Mouse (Mus musculus) CH12.LX (cell line): ENCODE results near the gene Ift22. TPM values are rescaled to one million over a fixed set of nuclear protein-coding genes. Genes with fewer than 3 reads are reported as not detected.

Source experiments
- DNase-seq: peaks from one replicate; pipeline ENCODE4 v3.0.0-alpha.2; 2013; ENCODE audit errors: extremely low read depth
- H3K27ac ChIP-seq: 2 replicates; pipeline ENCODE4 v1.5.1; 2012; ENCODE audit warnings: low read depth, mild to moderate bottlenecking, control low read depth, moderate library complexity; ENCODE audit not compliant: insufficient read depth
- H3K27me3 ChIP-seq: replicated peaks from 2 replicates; pipeline ENCODE3; 2012; ENCODE audit warnings: inconsistent platforms
- H3K36me3 ChIP-seq, 2 experiments: replicated peaks in 1 of 2; 2 replicates each; pipeline versions ENCODE3 to v1.6.1; 2012; ENCODE audit warnings: inconsistent platforms in 1 of 2, low read length in 1 of 2, mild to moderate bottlenecking in 1 of 2, mixed read lengths in 1 of 2, moderate library complexity in 1 of 2; ENCODE audit not compliant: control insufficient read depth in 1 of 2, insufficient read depth in 1 of 2
- H3K4me1 ChIP-seq, 2 experiments: 2 replicates each; pipeline ENCODE4 v1.6.1; 2012; ENCODE audit warnings: inconsistent platforms in 1 of 2, moderate library complexity in 1 of 2; ENCODE audit not compliant: insufficient read depth in 2 of 2, control insufficient read depth in 1 of 2
- H3K4me2 ChIP-seq: 2 replicates; pipeline ENCODE4 v1.6.1; 2012; ENCODE audit warnings: low read depth, mild to moderate bottlenecking, control low read depth; ENCODE audit not compliant: poor library complexity, insufficient read depth, severe bottlenecking
- H3K4me3 ChIP-seq, 3 experiments: fragments of 150-350 bp in 1 of 3; sonication (generic) in 1 of 3; replicated peaks in 1 of 3; 2 replicates each; pipeline versions ENCODE3 to v1.5.1; 2011 to 2012; ENCODE audit warnings: low read depth in 2 of 3, low read length in 2 of 3, mild to moderate bottlenecking in 2 of 3, moderate library complexity in 2 of 3, control low read depth in 1 of 3, improper control_type of control experiment in 1 of 3, inconsistent platforms in 1 of 3, mixed read lengths in 1 of 3; ENCODE audit not compliant: poor library complexity in 1 of 3
- H3K79me2 ChIP-seq: replicated peaks from 2 replicates; pipeline ENCODE4 v1.6.1; 2012; ENCODE audit warnings: mild to moderate bottlenecking, moderate library complexity; ENCODE audit not compliant: control insufficient read depth, poor library complexity, insufficient read depth, severe bottlenecking; ENCODE audit errors: extremely low read depth
- H3K9ac ChIP-seq: 2 replicates; pipeline ENCODE4 v1.6.1; 2012; ENCODE audit warnings: low read depth, mild to moderate bottlenecking, control low read depth, moderate library complexity; ENCODE audit not compliant: insufficient read depth
- H3K9me3 ChIP-seq: replicated peaks from 2 replicates; pipeline ENCODE3; 2012; ENCODE audit warnings: low read length, inconsistent platforms, mixed read lengths
- CHD1 ChIP-seq: IDR thresholded peaks from 2 replicates; pipeline ENCODE4 v1.6.1; 2012; ENCODE audit warnings: low read depth, low read length, improper control_type of control experiment, inconsistent platforms
- CHD2 ChIP-seq: IDR thresholded peaks from 2 replicates; pipeline ENCODE4 v1.6.1; 2011; ENCODE audit warnings: low read length, improper control_type of control experiment
- CTCF ChIP-seq, 2 experiments: IDR thresholded peaks in 1 of 2; conservative IDR thresholded peaks in 1 of 2; 2 replicates each; pipeline ENCODE4 v1.5.1; 2011 to 2012; ENCODE audit warnings: low read depth in 2 of 2, low read length in 2 of 2, improper control_type of control experiment in 1 of 2, inconsistent platforms in 1 of 2, mild to moderate bottlenecking in 1 of 2, moderate library complexity in 1 of 2
- E2F4 ChIP-seq: IDR thresholded peaks from 2 replicates; pipeline ENCODE4 v1.6.1; 2011; ENCODE audit warnings: low read depth, low read length, improper control_type of control experiment; ENCODE audit not compliant: insufficient replicate concordance
- ELF1 ChIP-seq: IDR thresholded peaks from 2 replicates; pipeline ENCODE4 v1.6.1; 2014; ENCODE audit warnings: low read depth, mild to moderate bottlenecking, inconsistent platforms, low read length, improper control_type of control experiment
- EP300 ChIP-seq: IDR thresholded peaks from 2 replicates; pipeline ENCODE4 v1.6.1; 2011; ENCODE audit warnings: low read length, improper control_type of control experiment
- GABPA ChIP-seq: IDR thresholded peaks from 2 replicates; pipeline ENCODE4 v1.6.1; 2012; ENCODE audit warnings: low read depth, low read length, improper control_type of control experiment, inconsistent platforms; ENCODE audit not compliant: insufficient replicate concordance
- HCFC1 ChIP-seq: IDR thresholded peaks from 2 replicates; pipeline ENCODE4 v1.6.1; 2012; ENCODE audit warnings: low read depth, mild to moderate bottlenecking, inconsistent platforms, low read length, improper control_type of control experiment
- IRF4 ChIP-seq: IDR thresholded peaks from 2 replicates; pipeline ENCODE4 v1.6.1; 2014; ENCODE audit warnings: low read depth, mild to moderate bottlenecking, inconsistent platforms, low read length, improper control_type of control experiment
- JUN ChIP-seq: IDR thresholded peaks from 2 replicates; pipeline ENCODE4 v1.6.1; 2011; ENCODE audit warnings: low read depth, mild to moderate bottlenecking, low read length, improper control_type of control experiment, moderate library complexity; ENCODE audit not compliant: insufficient read depth
- MAFK ChIP-seq: IDR thresholded peaks from 2 replicates; pipeline ENCODE4 v1.6.1; 2011; ENCODE audit warnings: low read length, improper control_type of control experiment; ENCODE audit not compliant: insufficient replicate concordance
- MAZ ChIP-seq: IDR thresholded peaks from 2 replicates; pipeline ENCODE4 v1.6.1; 2012; ENCODE audit warnings: low read depth, mild to moderate bottlenecking, inconsistent platforms, low read length, improper control_type of control experiment, moderate library complexity
- MXI1 ChIP-seq: IDR thresholded peaks from 2 replicates; pipeline ENCODE4 v1.6.1; 2011; ENCODE audit warnings: mild to moderate bottlenecking, low read depth, low read length, improper control_type of control experiment
- MYC ChIP-seq: IDR thresholded peaks from 2 replicates; pipeline ENCODE4 v1.6.1; 2011; ENCODE audit warnings: low read depth, mild to moderate bottlenecking, improper control_type of control experiment, low read length
- NELFE ChIP-seq: IDR thresholded peaks from 2 replicates; pipeline ENCODE4 v1.6.1; 2011; ENCODE audit warnings: low read depth, low read length, improper control_type of control experiment
- NRF1 ChIP-seq: IDR thresholded peaks from 2 replicates; pipeline ENCODE4 v1.6.1; 2014; ENCODE audit warnings: low read depth, mild to moderate bottlenecking, inconsistent platforms, low read length, improper control_type of control experiment, moderate library complexity
- PAX5 ChIP-seq: IDR thresholded peaks from 2 replicates; pipeline ENCODE4 v1.6.1; 2012; ENCODE audit warnings: low read length, inconsistent platforms, mixed read lengths
- POLR2A ChIP-seq: IDR thresholded peaks from 2 replicates; pipeline ENCODE4 v1.6.1; 2011; ENCODE audit warnings: low read depth, mild to moderate bottlenecking, improper control_type of control experiment, low read length
- POLR2AphosphoS2 ChIP-seq: IDR thresholded peaks from 2 replicates; pipeline ENCODE4 v1.6.1; 2011; ENCODE audit warnings: low read depth, low read length, improper control_type of control experiment
- RAD21 ChIP-seq: IDR thresholded peaks from 2 replicates; pipeline ENCODE4 v1.6.1; 2011; ENCODE audit warnings: low read depth, mild to moderate bottlenecking, low read length, improper control_type of control experiment, moderate library complexity
- RCOR1 ChIP-seq: conservative IDR thresholded peaks from 2 replicates; pipeline ENCODE4 v1.6.1; 2012; ENCODE audit warnings: low read depth, mild to moderate bottlenecking, inconsistent platforms, low read length, improper control_type of control experiment
- SIN3A ChIP-seq: IDR thresholded peaks from 2 replicates; pipeline ENCODE4 v1.6.1; 2012; ENCODE audit warnings: low read length, improper control_type of control experiment, inconsistent platforms
- TCF12 ChIP-seq: IDR thresholded peaks from 2 replicates; pipeline ENCODE4 v1.6.1; 2014; ENCODE audit warnings: low read depth, mild to moderate bottlenecking, inconsistent platforms, low read length, improper control_type of control experiment
- UBTF ChIP-seq: IDR thresholded peaks from 2 replicates; pipeline ENCODE4 v1.6.1; 2012; ENCODE audit warnings: low read depth, mild to moderate bottlenecking, inconsistent platforms, low read length, improper control_type of control experiment, moderate library complexity
- USF1 ChIP-seq: IDR thresholded peaks from 2 replicates; pipeline ENCODE4 v1.6.1; 2014; ENCODE audit warnings: low read depth, mild to moderate bottlenecking, inconsistent platforms, low read length, improper control_type of control experiment
- USF2 ChIP-seq: conservative IDR thresholded peaks from 2 replicates; pipeline ENCODE4 v1.6.1; 2011; ENCODE audit warnings: low read depth, low read length, improper control_type of control experiment
- ZKSCAN1 ChIP-seq: IDR thresholded peaks from 2 replicates; pipeline ENCODE4 v1.6.1; 2012; ENCODE audit warnings: low read depth, inconsistent platforms, low read length, improper control_type of control experiment, borderline replicate concordance
- ZMIZ1 ChIP-seq: IDR thresholded peaks from 2 replicates; pipeline ENCODE4 v1.6.1; 2012; ENCODE audit warnings: low read depth, mild to moderate bottlenecking, inconsistent platforms, low read length, improper control_type of control experiment
- ZNF384 ChIP-seq: IDR thresholded peaks from 2 replicates; pipeline ENCODE4 v1.6.1; 2012; ENCODE audit warnings: low read depth, low read length, improper control_type of control experiment, inconsistent platforms
- dilution Hi-C: fragments of 300-500 bp; cut with MboI; formaldehyde crosslinking; loops from 2 replicates; pipeline ENCODE4 v1.14.3; 2020; ENCODE audit warnings: low sequenced_read_pairs; ENCODE audit not compliant: extremely low pct_unique_long_range_greater_than_20kb, extremely low pct_ligation_motif_present
- in situ Hi-C: fragments of 300-500 bp; cut with MboI; formaldehyde crosslinking; loops from 3 replicates; pipeline ENCODE4 v1.14.3; 2019; ENCODE audit warnings: low sequenced_read_pairs, low pct_ligation_motif_present, low pct_unique_long_range_greater_than_20kb, mixed read lengths
- polyA plus RNA-seq: library from polyadenylated mRNA; unstranded; fragments of >175 nt; gene quantifications from 2 replicates; pipeline ENCODE4 v1.2.1, GENCODE M21; 2012; ENCODE audit warnings: low read depth; ENCODE audit not compliant: insufficient read length
- total RNA-seq, 2 experiments: library from RNA; depleted of rRNA; stranded (reverse); fragments of 300-350 nt in 1 of 2; fragments of >200 nt in 1 of 2; gene quantifications; 2 replicates each; pipeline ENCODE4 v1.2.3; 2012 to 2014

Ift22 gene
- total and polyA plus RNA-seq, 3 experiments = 16.8 to 39.6 (median 18.5) TPM

- peaks cover 34 to 39% of the 10 kb centered on the region in 2 experiments for H3K36me3 ChIP-seq
Observed at GRCm38 (mm10) chr5:136961334-136961982, 53.5 kb downstream of the Ift22 start.

GRCm38 (mm10) chr5:136961983-136962461, 54.1 kb downstream of the Ift22 start:
- H3K9ac ChIP-seq = peak overlapping the region; percentile 90
- peak; percentile 85 for DNase-seq
- in situ Hi-C loops (loop anchor here (5.0 kb wide), 1 partner anchor 35 kb away; no protein-coding TSS in a partner anchor), dilution Hi-C loops (no loop called here)
- peak overlapping the region; percentile 66 to 100 (median 87) for H3K4me3 ChIP-seq
- H3K36me3 ChIP-seq = peaks cover 35 to 42% of the 10 kb centered on the region in 2 experiments
- peak overlapping the region; percentile 85 for H3K27ac ChIP-seq
- no peaks in the 10 kb centered on the region for H3K9me3 ChIP-seq
- peaks cover 8 to 29% of the 10 kb centered on the region in 2 experiments; a peak in 3 of 4 replicates for H3K4me1 ChIP-seq
- H3K79me2 ChIP-seq = no peaks in the 10 kb centered on the region
- H3K27me3 ChIP-seq = no peaks in the 10 kb centered on the region
- H3K4me2 ChIP-seq = peak overlapping the region; percentile 60
- TF ChIP-seq RCOR1 = no peak
- no peak; the same call in 1 of the 2 replicates for TF ChIP-seq MXI1
- TF ChIP-seq PAX5 = no peak
- no peak for TF ChIP-seq ZKSCAN1
- TF ChIP-seq MAZ = peak; percentile 82
- no peak for TF ChIP-seq ZNF384
- no peak for TF ChIP-seq JUN
- no peak for TF ChIP-seq EP300
- TF ChIP-seq SIN3A = peak; percentile 81; the same call in 1 of the 2 replicates
- no peak; the same call in 1 of the 2 replicates for TF ChIP-seq IRF4
- peak; percentile 84; the same call in 1 of the 2 replicates for TF ChIP-seq POLR2AphosphoS2
- TF ChIP-seq USF1 = no peak
- TF ChIP-seq MYC = 0 out of 2 replicates have a peak, but pooled peaks have one; percentile 20
- TF ChIP-seq HCFC1 = peak; percentile 95
- TF ChIP-seq CHD1 = no peak; the same call in 1 of the 2 replicates
- TF ChIP-seq ZMIZ1 = no peak
- TF ChIP-seq UBTF = no peak
- TF ChIP-seq RAD21 = no peak
- peak; percentile 90 for TF ChIP-seq ELF1
- TF ChIP-seq E2F4 = no peak
- peak; percentile 69; the same call in 1 of the 2 replicates for TF ChIP-seq NELFE
- TF ChIP-seq TCF12 = peak; percentile 69
- no peak for TF ChIP-seq USF2
- peak; percentile 76 for TF ChIP-seq POLR2A
- peak; percentile 34; the same call in 1 of the 2 replicates for TF ChIP-seq GABPA
- TF ChIP-seq MAFK = no peak
- TF ChIP-seq CTCF (conservative IDR thresholded peaks at IDR 0.05 in 1 of 2, IDR thresholded peaks at IDR 0.05 in 1 of 2; ENCODE audit: low read depth in 2 of 2, low read length in 2 of 2) = no peak
- TF ChIP-seq CHD2 = no peak
- TF ChIP-seq NRF1 = peak; percentile 31; the same call in 1 of the 2 replicates

More at GRCm38 (mm10) chr5:136961334-136961982, 53.5 kb downstream of the Ift22 start:
- DNase-seq = peak; percentile 31
- Histone ChIP-seq H3K4me1 (peaks cover 8 to 29% of the 10 kb centered on the region in 2 experiments; a peak in 3 of 4 replicates), H3K9ac (peak overlapping the region; percentile 52), H3K79me2 (no peaks in the 10 kb centered on the region), H3K27ac (no peak overlapping the region), H3K4me2 (peak overlapping the region; percentile 60), H3K4me3 (peak overlapping the region; percentile 66 to 100 (median 87)), H3K9me3 (no peaks in the 10 kb centered on the region), H3K27me3 (no peaks in the 10 kb centered on the region)
- in situ Hi-C loops (loop anchor here (5.0 kb wide), 1 partner anchor 34 kb away; no protein-coding TSS in a partner anchor), dilution Hi-C loops (no loop called here)
- TF ChIP-seq USF2 = 0 out of 2 replicates have a peak, but pooled peaks have one; percentile 10
- TF ChIP-seq USF1 = peak; percentile 46
- TF ChIP-seq UBTF = no peak
